ENCODE assay signal across 23 mouse cellular contexts in genomic region chr7:138854201-138854600, GRCm38 (mm10).
"Had no signal": no experiment of that assay in that cellular context is flagged by ENCODE, and none has a peak within 500 bp of the region (broad histone marks: within the 10 kb centered on the region; RNA-seq: fewer than 3 reads in every experiment).

No protein-coding gene starts in this region.

- H3K27me3 ChIP-seq: heart, embryonic 12.5 days; hindbrain, embryonic 13.5 days; hindbrain, embryonic 15.5 days; intestine, embryonic 15.5 days; limb, embryonic 13.5 days; limb, embryonic 15.5 days; liver, embryonic 12.5 days had no signal

- H3K27ac ChIP-seq: heart, embryonic 10.5 days; hindbrain, embryonic 13.5 days; hindbrain, embryonic 15.5 days; intestine, embryonic 15.5 days; kidney, postnatal 0 days; limb, embryonic 13.5 days; limb, embryonic 15.5 days; liver, embryonic 12.5 days; liver, embryonic 14.5 days had no signal

- H3K9ac ChIP-seq: heart, embryonic 12.5 days; hindbrain, embryonic 13.5 days; hindbrain, embryonic 15.5 days; intestine, embryonic 15.5 days; limb, embryonic 13.5 days; limb, embryonic 15.5 days; liver, embryonic 12.5 days; liver, embryonic 14.5 days had no signal

- ATAC-seq: inflammation-experienced regulatory T-cells, adult 6 months; intestine, embryonic 15.5 days; intestine, postnatal 0 days; liver, embryonic 12.5 days had no signal

- DNase-seq: gastrocnemius, postnatal 14 days; gastrocnemius, postnatal 36 days; heart, adult 18-20 months; heart, postnatal 10 days; kidney, adult 18-20 months; kidney, adult 8-10 months; kidney, postnatal 14 days; kidney, postnatal 36 days; layer of hippocampus, adult 9-11 months; layer of hippocampus, postnatal 36 days; left cerebral cortex, postnatal 4 days had no signal

- H3K9me3 ChIP-seq: heart, embryonic 10.5 days; heart, embryonic 12.5 days; hindbrain, embryonic 13.5 days; hindbrain, embryonic 15.5 days; intestine, embryonic 15.5 days; limb, embryonic 13.5 days; limb, embryonic 15.5 days; liver, embryonic 12.5 days had no signal

- H3K4me3 ChIP-seq: heart, embryonic 10.5 days; heart, embryonic 12.5 days; hindbrain, embryonic 13.5 days; hindbrain, embryonic 15.5 days; intestine, embryonic 15.5 days; limb, embryonic 13.5 days; limb, embryonic 15.5 days; liver, embryonic 12.5 days had no signal

- H3K4me1 ChIP-seq: heart, embryonic 10.5 days had no signal

- H3K4me2 ChIP-seq: heart, embryonic 12.5 days; hindbrain, embryonic 13.5 days; hindbrain, embryonic 15.5 days; intestine, embryonic 15.5 days; limb, embryonic 13.5 days; limb, embryonic 15.5 days; liver, embryonic 12.5 days had no signal
